Mouse (Mus musculus) megakaryocyte, embryonic 14.5 days (primary cell): ENCODE measurements around the gene Cenpu. TPM values are rescaled to one million over a fixed set of nuclear protein-coding genes. Genes with fewer than 3 reads are reported as not detected.

Source experiments
- H3K27me3 ChIP-seq: replicated peaks from 2 replicates; pipeline ENCODE3; 2012; ENCODE audit warnings: inconsistent platforms
- H3K36me3 ChIP-seq: replicated peaks from 2 replicates; pipeline ENCODE3; 2012; ENCODE audit warnings: low read length, inconsistent platforms, mixed read lengths
- H3K4me1 ChIP-seq: 2 replicates; pipeline ENCODE4 v1.6.1; 2012; ENCODE audit warnings: inconsistent platforms
- H3K4me3 ChIP-seq: replicated peaks from 2 replicates; pipeline ENCODE3; 2012; ENCODE audit warnings: moderate library complexity, mild to moderate bottlenecking, inconsistent platforms
- H3K9me3 ChIP-seq: 2 replicates; pipeline ENCODE4 v1.6.1; 2012; ENCODE audit warnings: inconsistent platforms
- FLI1 ChIP-seq: IDR thresholded peaks from 2 replicates; pipeline ENCODE4 v1.6.1; 2012; ENCODE audit warnings: low read length, inconsistent platforms, mixed read lengths
- GATA1 ChIP-seq: IDR thresholded peaks from 3 replicates; pipeline ENCODE4 v1.6.1; 2012; ENCODE audit warnings: mixed read lengths, low read length, inconsistent platforms, borderline replicate concordance
- polyA plus RNA-seq: library from polyadenylated mRNA; stranded (reverse); fragments of >175 nt; gene quantifications from 2 replicates; pipeline ENCODE4 v1.2.3, GENCODE M21; 2012; ENCODE audit warnings: low replicate concordance; ENCODE audit not compliant: insufficient read depth

Gene Cenpu
- polyA plus RNA-seq, 1 experiment: 6.3 TPM

- no peaks in the 10 kb centered on the region for H3K9me3 ChIP-seq
- no peak for TF ChIP-seq GATA1
- no peak for TF ChIP-seq FLI1
- H3K4me1 ChIP-seq: peaks cover 90% of the 10 kb centered on the region
- H3K36me3 ChIP-seq: peaks cover 65% of the 10 kb centered on the region
- H3K27me3 ChIP-seq: no peaks in the 10 kb centered on the region
- H3K4me3 ChIP-seq: no peak overlapping the region
Observed at GRCm38 (mm10) chr8:46626642-46627041, 74.8 kb downstream of the Cenpu start.

DNA sequence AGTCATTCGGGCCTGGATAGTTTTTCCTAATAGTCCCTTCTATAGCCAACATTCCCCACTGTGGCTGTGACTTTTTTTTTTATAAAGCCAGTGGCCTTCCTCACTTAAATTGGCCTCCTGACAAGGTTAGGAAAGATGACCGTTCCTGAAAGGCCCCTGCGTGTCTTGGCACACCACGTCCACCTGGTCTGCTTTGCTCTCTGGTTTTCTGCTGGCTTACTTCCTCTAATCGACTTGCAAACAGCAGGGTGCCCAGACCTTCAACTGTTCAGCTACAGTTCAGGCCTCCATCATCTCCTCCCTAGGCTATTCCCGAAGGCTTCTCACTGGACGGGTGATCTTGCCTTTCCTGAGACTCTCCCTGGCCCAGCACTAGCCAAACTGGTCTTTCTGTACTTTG is 76.1 kb downstream of the Cenpu start:
- H3K4me1 ChIP-seq: peaks cover 80% of the 10 kb centered on the region
- H3K36me3 ChIP-seq: peaks cover 68% of the 10 kb centered on the region
- no peaks in the 10 kb centered on the region for H3K27me3 ChIP-seq

DNA sequence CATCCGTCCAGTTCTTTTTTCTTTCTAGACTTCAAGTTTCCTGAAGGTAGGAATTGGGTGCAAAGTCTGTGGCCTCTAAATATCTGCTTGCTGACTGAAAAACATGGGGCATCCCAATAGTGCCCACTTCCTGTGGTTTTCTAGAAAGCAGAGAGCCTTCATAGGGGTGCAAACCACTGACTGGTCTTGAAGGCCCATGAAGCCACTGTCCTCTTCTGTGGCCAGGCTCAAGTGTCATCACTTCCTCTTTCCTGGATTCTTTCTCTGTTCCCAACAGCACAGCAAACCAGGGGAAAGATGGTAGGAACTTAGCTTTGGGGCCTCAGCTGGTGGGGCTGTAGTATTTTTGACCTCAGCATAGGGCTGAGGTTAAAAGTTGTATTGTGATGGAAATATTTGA is 76.8 kb downstream of the Cenpu start:
- Histone ChIP-seq H3K4me3 (peak overlapping the region; percentile 29), H3K9me3 (no peaks in the 10 kb centered on the region), H3K4me1 (peaks cover 79% of the 10 kb centered on the region), H3K36me3 (peaks cover 75% of the 10 kb centered on the region), H3K27me3 (no peaks in the 10 kb centered on the region)
- peak; percentile 27; the same call in 1 of the 2 replicates for TF ChIP-seq FLI1
- TF ChIP-seq GATA1: no peak

More for the DNA sequence above, 76.1 kb downstream of the Cenpu start:
- no peak for TF ChIP-seq FLI1
- TF ChIP-seq GATA1: no peak
- H3K4me3 ChIP-seq: peak overlapping the region; percentile 5
- no peaks in the 10 kb centered on the region for H3K9me3 ChIP-seq

Other genes starting within 250 kb of the Cenpu start
- gene Acsl1, start 81.0 kb upstream of the Cenpu start, polyA plus RNA-seq: 2.6 and 8.5 TPM in 2 replicates
- 0.03 TPM in 1 of 2 replicates, not detected in the other for gene Primpol, start 65.2 kb downstream of the Cenpu start, polyA plus RNA-seq
- 5.7 and 12.1 TPM in 2 replicates for gene Casp3, start 65.3 kb downstream of the Cenpu start, polyA plus RNA-seq
- 29.9 and 107 TPM in 2 replicates for gene Irf2, start 187.7 kb downstream of the Cenpu start, polyA plus RNA-seq